Comparison of ENCODE assay signal across 11 mouse cellular contexts in the genomic region with DNA sequence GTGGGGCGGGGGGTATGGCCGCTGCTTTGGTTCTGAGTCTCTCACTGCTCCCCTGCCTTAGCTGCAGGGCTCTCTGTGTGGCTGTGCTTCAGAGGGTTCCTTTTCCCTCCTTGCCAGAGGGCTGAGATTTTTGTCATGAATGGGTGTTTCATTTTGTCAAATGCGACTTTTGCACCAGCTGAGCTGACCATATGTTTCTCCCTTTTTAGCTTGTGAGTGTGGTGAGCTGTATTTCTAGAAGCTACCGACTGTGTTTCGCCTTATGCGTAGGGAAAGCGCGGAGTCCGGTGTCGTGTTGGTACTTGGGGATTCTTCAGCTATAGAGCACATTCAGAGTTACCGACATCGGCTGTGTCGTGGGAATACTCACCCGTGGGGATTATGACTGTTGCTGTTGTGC.
DNase-seq lines count a peak whose midpoint lies in the region; ATAC-seq lines count a peak whose summit lies in the region.
"Had no signal": no experiment of that assay in that cellular context is flagged by ENCODE, and none has a peak within 500 bp of the region (broad histone marks: within the 10 kb centered on the region; RNA-seq: fewer than 3 reads in every experiment).

No protein-coding gene starts in this region.

- no peak for ATAC-seq in megakaryocyte, adult 5-6 weeks (ENCODE audit: poor library complexity, severe bottlenecking)

- H3K9me3 ChIP-seq in megakaryocyte, embryonic 14.5 days = no peaks in the 10 kb centered on the region
- H3K9me3 ChIP-seq: limb, embryonic 12.5 days had no signal

- H3K4me1 ChIP-seq in megakaryocyte, embryonic 14.5 days = peaks cover 97% of the 10 kb centered on the region

- DNase-seq in cerebellum, adult 9-10 months = peak; percentile 81
- peak; percentile 54 to 68 for DNase-seq in layer of hippocampus, adult 8-10 months (ENCODE audit: low spot score in 2 of 2)
- peak; percentile 42 for DNase-seq in right cerebral cortex, postnatal 14 days
- DNase-seq in spleen, postnatal 4 days (ENCODE audit: low spot score in 2 of 2) = no peak
- no peak for DNase-seq in adrenal gland, adult (ENCODE audit: inconsistent age in 2 of 2, low spot score in 1 of 2)
- DNase-seq in Muller cell, postnatal 12 days (ENCODE audit: inconsistent ontology term) = no peak
- DNase-seq: kidney, adult 11 months had no signal

- no peaks in the 10 kb centered on the region for H3K27me3 ChIP-seq in megakaryocyte, embryonic 14.5 days (replicated peaks)
- H3K27me3 ChIP-seq: CH12.LX; limb, embryonic 12.5 days had no signal

- peaks cover 18% of the 10 kb centered on the region for H3K36me3 ChIP-seq in megakaryocyte, embryonic 14.5 days (replicated peaks; ENCODE audit: low read length)

- H3K4me3 ChIP-seq in megakaryocyte, embryonic 14.5 days (replicated peaks) = peak overlapping the region; percentile 64
- H3K4me3 ChIP-seq: limb, embryonic 12.5 days had no signal

Comparison
In these comparisons a context has a peak if more than half of its experiments do, and no peak if none do; other contexts are left out.
1. DNase-seq: peak in cerebellum, adult 9-10 months (single experiment), layer of hippocampus, adult 8-10 months (2 of 2) and right cerebral cortex, postnatal 14 days (single experiment); none in spleen, postnatal 4 days (0 of 2), adrenal gland, adult (0 of 2) and Muller cell, postnatal 12 days (single experiment).